Mouse (Mus musculus): ENCODE results near the gene Mus81.

The Mus81 gene

DNA sequence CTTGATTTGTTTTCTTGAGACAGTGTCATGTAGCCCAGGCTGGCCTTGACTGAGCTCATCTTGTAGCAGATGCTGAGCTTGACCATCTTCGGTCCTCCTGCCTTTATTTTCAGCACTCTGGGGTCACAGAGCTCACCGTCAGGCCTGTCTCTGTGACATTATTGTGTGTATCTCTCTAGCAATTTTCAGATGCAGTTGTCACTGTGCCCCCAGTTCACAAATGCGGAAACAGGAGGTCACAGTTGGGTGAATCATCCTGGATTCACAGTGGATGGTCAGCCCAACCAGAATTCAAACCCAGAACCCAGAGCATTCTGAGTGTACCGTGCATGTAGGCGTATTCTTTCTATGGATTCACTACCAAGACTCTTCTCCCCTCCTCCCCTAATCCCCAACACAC lies 42.5 kb downstream of the Mus81 start:
- DNase-seq (ENCODE audit: low spot score in 2 of 2), result no peak

DNA sequence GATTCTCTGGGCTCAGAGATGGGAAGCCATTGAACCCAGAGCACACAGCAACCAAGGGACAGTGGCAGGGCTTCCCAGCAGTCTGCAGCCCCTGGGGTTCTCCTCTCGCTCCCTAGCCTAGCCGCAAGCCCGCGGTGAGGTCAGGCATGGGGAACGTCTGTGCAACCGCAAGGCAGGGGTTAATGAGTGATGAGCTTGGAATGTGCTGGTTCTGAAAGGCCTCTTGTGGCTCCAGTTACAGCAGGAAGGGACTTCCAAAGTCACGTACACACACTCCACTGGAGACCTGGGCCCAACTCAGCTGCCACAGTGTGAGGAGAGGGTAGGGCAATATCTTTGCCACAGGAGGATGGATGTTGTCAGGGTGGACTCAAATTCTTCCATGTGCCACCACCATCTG lies 43.2 kb downstream of the Mus81 start:
- DNase-seq (ENCODE audit: low spot score in 2 of 2), result no peak

DNA sequence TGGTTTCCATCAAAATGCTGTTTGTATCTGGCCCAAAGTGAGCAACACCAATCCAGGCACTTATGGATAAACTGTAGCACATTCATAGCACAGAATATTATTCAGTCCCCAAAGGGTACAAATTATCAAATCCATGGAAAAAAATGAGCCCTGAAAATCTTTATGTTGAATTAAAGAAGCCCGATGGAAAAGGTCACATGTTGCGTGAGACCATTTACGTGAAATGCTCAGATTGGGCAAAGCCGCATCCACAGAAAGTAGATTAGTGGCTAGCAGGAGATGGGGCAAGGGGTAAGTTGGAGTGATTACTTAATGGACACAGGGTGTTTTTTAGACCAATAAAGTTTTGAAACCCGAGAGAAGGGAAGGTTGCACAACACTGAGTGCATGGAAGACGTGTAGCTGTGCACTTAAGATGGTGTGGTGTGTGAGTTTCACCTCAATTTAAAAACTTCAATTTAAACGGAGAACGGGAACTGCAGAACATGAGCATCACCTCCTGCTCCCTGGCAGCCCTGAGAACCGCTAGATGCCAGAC lies 43.8 kb downstream of the Mus81 start:
- no peak for DNase-seq (ENCODE audit: low spot score in 2 of 2)

GRCm38 (mm10) chr19:5433951-5434350 lies 54.3 kb downstream of the Mus81 start:
- DNase-seq (ENCODE audit: low spot score in 2 of 2), result no peak

DNA sequence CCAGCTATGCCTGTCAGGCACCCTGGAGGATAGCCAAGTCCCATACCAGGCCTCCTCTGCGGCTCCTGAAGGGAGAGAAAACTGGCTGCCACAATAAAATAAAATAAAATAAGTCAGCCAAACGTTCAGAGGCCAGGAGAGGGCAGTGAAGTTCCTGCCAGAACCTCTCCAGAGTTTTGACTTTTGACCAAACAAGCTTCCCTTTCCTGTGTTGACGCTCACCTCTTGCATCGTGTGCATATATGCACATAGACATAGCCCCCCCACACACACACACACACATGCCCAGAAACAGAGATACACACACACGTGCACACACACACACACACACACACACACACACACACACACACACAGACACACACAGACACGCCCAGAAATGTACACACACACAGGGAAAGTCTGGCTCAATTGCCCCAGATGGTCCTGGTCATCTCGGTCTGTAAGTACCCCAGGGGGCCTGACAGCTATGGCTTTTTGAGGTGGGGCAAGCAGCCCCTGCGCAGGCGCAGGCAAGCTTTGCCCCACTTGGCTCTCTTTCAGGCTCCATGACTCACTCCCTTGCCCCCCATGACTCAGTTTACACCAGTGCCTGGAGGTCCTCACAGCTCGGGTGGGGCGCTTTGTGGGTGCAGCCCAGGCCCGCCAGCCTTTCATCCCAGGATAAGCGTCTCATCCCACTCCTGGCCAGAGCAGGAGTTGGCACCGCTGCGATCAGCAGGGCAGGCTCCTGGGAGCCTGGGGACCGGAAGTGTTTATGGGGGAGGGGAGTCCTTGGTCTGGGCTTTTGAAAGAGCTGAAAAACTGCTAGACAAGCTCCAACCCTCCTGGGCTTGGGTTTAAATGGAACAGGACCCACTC lies 55.0 kb downstream of the Mus81 start:
- no peak for DNase-seq (ENCODE audit: low spot score in 2 of 2)
